Mouse (Mus musculus): ENCODE measurements around the gene Cdc14b. TPM values are rescaled to one million over a fixed set of nuclear protein-coding genes. Genes with fewer than 3 reads are reported as not detected.
A peak's percentile ranks its signal among the peaks of the same experiment; 100 is the strongest.

Cdc14b gene
- polyA plus RNA-seq, 1 experiment from 2014 or later: 11.8 TPM

DNA sequence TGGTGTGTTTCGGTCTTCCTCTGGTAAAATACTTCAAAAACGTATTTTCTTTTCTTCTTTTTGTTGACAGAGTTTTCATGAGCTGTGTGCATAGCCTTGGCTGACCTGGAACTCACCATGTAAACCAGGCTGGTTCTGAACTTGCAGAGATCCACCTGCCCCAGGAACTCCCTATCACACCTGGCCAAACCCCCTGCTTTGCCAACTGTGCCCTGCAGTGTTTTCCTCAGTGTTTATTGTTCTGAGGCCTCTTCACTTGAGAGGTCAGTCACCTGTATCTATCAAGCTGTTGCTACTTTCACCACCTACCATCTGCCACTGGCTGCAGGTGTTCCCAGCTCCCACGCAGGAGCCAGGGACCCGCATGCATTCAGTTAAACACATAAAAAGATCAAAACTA, 48.4 kb downstream of the Cdc14b start:
- no peak overlapping the region for H3K4me2 ChIP-seq (replicated peaks; ENCODE audit: low read depth)
- H3K36me3 ChIP-seq (ENCODE audit: control insufficient read depth, insufficient read depth, low read length): no peaks in the 10 kb centered on the region
- no peak overlapping the region for H3K4me3 ChIP-seq (ENCODE audit: low read depth, low read length)
- H3K27me3 ChIP-seq (ENCODE audit: control insufficient read depth, insufficient read depth, low read length): no peaks in the 10 kb centered on the region
- WGBS: 72% methylated on average over 4 of the region's 4 CpGs
- DNase-seq (ENCODE audit: low spot score) (no peak), ATAC-seq (ENCODE audit: low FRiP score, low TSS enrichment) (no peak)
- no peak overlapping the region for H3K9ac ChIP-seq (ENCODE audit: low read length)
- H3K4me1 ChIP-seq (replicated peaks; ENCODE audit: control insufficient read depth, insufficient read depth): no peaks in the 10 kb centered on the region
- no peaks in the 10 kb centered on the region for H3K9me3 ChIP-seq (ENCODE audit: control insufficient read depth, low read length)
- H3K27ac ChIP-seq (replicated peaks): no peak overlapping the region
- TF ChIP-seq CTCF (IDR thresholded peaks at IDR 0.05; ENCODE audit: low read depth) (no peak), EP300 (optimal IDR thresholded peaks at IDR 0.05) (no peak)

DNA sequence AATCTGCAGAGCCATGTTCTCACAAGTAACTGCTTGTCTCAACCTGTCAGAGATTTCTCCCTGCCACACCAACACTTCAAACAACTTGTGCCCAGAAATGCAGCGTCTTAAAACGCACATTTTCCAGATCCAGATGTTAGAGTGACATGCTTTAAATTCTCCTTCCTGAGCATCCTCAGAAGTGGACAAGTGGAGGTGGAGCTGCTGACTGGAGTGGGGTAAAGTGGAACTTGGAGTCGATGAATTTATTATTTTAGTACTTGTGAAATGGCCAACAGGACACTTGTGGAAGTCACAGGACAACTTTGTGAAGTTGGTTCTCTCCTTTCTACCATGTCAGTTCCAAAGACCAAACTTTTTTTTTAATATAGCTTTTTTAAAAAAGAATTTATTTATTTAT, 49.4 kb downstream of the Cdc14b start:
- Histone ChIP-seq H3K9me3 (ENCODE audit: control insufficient read depth, low read length) (no peaks in the 10 kb centered on the region), H3K36me3 (ENCODE audit: control insufficient read depth, insufficient read depth, low read length) (no peaks in the 10 kb centered on the region), H3K27me3 (ENCODE audit: control insufficient read depth, insufficient read depth, low read length) (no peaks in the 10 kb centered on the region), H3K9ac (ENCODE audit: low read length) (no peak overlapping the region), H3K4me2 (replicated peaks; ENCODE audit: low read depth) (no peak overlapping the region), H3K4me1 (replicated peaks; ENCODE audit: control insufficient read depth, insufficient read depth) (no peaks in the 10 kb centered on the region), H3K4me3 (ENCODE audit: low read depth, low read length) (no peak overlapping the region), H3K27ac (replicated peaks) (no peak overlapping the region)
- DNase-seq (ENCODE audit: low spot score) (no peak), ATAC-seq (ENCODE audit: low FRiP score, low TSS enrichment) (no peak)
- 70% methylated on average over 3 of the region's 3 CpGs for WGBS
- TF ChIP-seq CTCF (IDR thresholded peaks at IDR 0.05; ENCODE audit: low read depth) (no peak), EP300 (optimal IDR thresholded peaks at IDR 0.05) (no peak)

DNA sequence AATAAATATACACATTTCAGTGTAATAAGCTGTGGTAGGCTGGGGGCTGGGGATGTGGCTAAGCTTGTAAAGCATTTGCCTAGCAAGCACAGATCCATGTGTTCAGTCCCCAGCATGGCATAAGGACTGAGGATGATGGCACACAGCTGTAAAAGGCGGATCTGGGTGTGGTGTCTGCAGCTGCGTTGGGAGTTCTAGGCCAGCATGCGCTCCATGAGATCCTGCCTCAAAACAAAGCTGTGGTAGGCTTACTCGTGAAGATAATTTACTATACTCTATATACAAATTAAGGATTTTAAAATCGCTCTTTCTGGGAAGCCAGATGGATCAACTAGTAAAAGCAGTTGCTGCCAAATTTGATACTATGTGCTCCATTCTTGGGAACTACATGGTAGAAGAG, 60.2 kb downstream of the Cdc14b start:
- no peak overlapping the region for H3K4me2 ChIP-seq (replicated peaks; ENCODE audit: low read depth)
- H3K4me3 ChIP-seq (ENCODE audit: low read depth, low read length): no peak overlapping the region
- no peaks in the 10 kb centered on the region for H3K9me3 ChIP-seq (ENCODE audit: control insufficient read depth, low read length)
- no peak overlapping the region for H3K27ac ChIP-seq (replicated peaks)
- H3K27me3 ChIP-seq (ENCODE audit: control insufficient read depth, insufficient read depth, low read length): no peaks in the 10 kb centered on the region
- no peaks in the 10 kb centered on the region for H3K36me3 ChIP-seq (ENCODE audit: control insufficient read depth, insufficient read depth, low read length)
- no peak overlapping the region for H3K9ac ChIP-seq (ENCODE audit: low read length)
- H3K4me1 ChIP-seq (replicated peaks; ENCODE audit: control insufficient read depth, insufficient read depth): no peaks in the 10 kb centered on the region
- ATAC-seq (ENCODE audit: low FRiP score, low TSS enrichment) (no peak), DNase-seq (ENCODE audit: low spot score) (no peak)
- TF ChIP-seq EP300 (optimal IDR thresholded peaks at IDR 0.05): no peak
- WGBS: 81% methylated on average over 5 of the region's 5 CpGs

DNA sequence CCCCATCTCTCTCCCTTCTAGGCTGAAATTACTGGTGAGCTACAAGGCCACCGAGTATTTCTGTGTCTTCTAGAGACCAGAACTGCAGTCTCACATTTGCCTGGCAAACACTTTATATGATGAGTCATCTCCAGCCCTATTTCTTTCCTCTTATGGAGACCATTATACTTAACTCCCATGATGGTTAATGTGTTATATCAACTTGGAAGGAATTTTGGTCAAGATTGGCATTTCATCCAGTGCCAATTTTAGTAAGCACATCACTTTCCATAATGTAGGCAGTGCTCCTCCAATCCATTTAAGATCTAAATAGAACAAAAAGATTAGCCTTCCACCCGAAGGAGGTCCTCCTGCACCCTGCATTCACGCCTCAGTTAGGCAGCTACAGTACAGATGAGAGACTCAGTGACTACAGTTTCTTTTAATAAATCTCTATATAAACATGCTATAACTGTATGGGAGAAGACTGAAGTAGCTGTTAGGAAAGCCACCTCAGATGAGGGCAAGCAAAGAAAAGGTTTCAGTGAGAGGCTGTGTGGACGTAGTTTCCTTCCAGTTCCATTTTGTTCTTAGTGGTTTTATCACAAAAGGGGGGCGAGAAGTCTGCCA, 63.0 kb downstream of the Cdc14b start:
- no peak overlapping the region for H3K4me3 ChIP-seq (ENCODE audit: low read depth, low read length)
- no peaks in the 10 kb centered on the region for H3K4me1 ChIP-seq (replicated peaks; ENCODE audit: control insufficient read depth, insufficient read depth)
- H3K27me3 ChIP-seq (ENCODE audit: control insufficient read depth, insufficient read depth, low read length): no peaks in the 10 kb centered on the region
- ATAC-seq (ENCODE audit: low FRiP score, low TSS enrichment): no peak
- WGBS: 72% methylated on average over 5 of the region's 5 CpGs
- H3K9ac ChIP-seq (ENCODE audit: low read length): no peak overlapping the region
- no peak overlapping the region for H3K27ac ChIP-seq (replicated peaks)
- H3K36me3 ChIP-seq (ENCODE audit: control insufficient read depth, insufficient read depth, low read length): no peaks in the 10 kb centered on the region
- no peak for TF ChIP-seq EP300 (optimal IDR thresholded peaks at IDR 0.05)
- no peak for TF ChIP-seq CTCF (IDR thresholded peaks at IDR 0.05; ENCODE audit: low read depth)
- H3K4me2 ChIP-seq (replicated peaks; ENCODE audit: low read depth): no peak overlapping the region
- no peaks in the 10 kb centered on the region for H3K9me3 ChIP-seq (ENCODE audit: control insufficient read depth, low read length)
- DNase-seq (ENCODE audit: low spot score): no peak

DNA sequence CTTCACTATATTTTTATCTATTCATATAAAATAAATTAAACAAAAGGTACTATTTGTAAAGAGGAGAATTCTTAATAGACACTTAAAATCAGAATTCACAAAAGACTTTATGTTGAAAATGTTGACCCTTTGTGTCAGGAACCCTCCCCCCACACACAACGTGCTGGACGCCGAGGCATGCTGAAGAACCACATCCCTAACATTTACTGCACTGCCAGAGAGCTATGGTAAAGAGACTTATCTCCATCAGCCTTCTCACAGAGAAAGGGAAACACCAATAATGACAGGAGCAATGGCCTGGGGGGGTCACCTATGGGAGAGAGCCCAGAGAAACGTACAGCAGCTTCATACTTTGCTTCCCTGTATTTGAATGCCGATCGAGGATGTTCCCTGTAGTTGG, 66.9 kb downstream of the Cdc14b start:
- Histone ChIP-seq H3K36me3 (ENCODE audit: control insufficient read depth, insufficient read depth, low read length) (no peaks in the 10 kb centered on the region; the same call in 1 of the 2 replicates), H3K27ac (replicated peaks) (no peak overlapping the region), H3K4me3 (ENCODE audit: low read depth, low read length) (no peak overlapping the region), H3K4me2 (replicated peaks; ENCODE audit: low read depth) (no peak overlapping the region), H3K27me3 (ENCODE audit: control insufficient read depth, insufficient read depth, low read length) (no peaks in the 10 kb centered on the region), H3K9me3 (ENCODE audit: control insufficient read depth, low read length) (no peaks in the 10 kb centered on the region), H3K9ac (ENCODE audit: low read length) (no peak overlapping the region), H3K4me1 (replicated peaks; ENCODE audit: control insufficient read depth, insufficient read depth) (no peaks in the 10 kb centered on the region)
- no peak for DNase-seq (ENCODE audit: low spot score)
- no peak for ATAC-seq (ENCODE audit: low FRiP score, low TSS enrichment)
- no peak for TF ChIP-seq CTCF (IDR thresholded peaks at IDR 0.05; ENCODE audit: low read depth)
- no peak for TF ChIP-seq EP300 (optimal IDR thresholded peaks at IDR 0.05)
- 89% methylated on average over 6 of the region's 6 CpGs for WGBS

DNA sequence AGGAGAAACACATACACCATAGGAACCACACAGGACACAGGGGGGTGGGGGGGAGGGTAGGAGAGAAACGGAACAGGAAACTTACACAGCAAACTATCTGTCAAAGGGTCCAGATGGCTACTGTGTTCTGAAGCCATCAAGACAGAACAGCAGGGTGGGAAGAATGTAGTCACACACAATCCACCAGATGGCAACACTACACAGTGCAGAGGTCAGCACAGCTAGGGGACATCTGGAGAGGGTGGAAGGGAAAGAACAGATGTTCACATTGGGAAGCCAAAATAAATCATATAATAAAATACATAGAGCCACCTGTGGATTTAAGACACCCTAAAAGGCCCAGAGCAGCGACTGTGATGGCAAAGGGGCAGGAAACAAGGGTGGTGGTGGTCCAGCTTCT, 69.9 kb downstream of the Cdc14b start:
- Histone ChIP-seq H3K27me3 (ENCODE audit: control insufficient read depth, insufficient read depth, low read length) (no peaks in the 10 kb centered on the region), H3K27ac (replicated peaks) (no peak overlapping the region), H3K4me1 (replicated peaks; ENCODE audit: control insufficient read depth, insufficient read depth) (no peaks in the 10 kb centered on the region), H3K4me3 (ENCODE audit: low read depth, low read length) (no peak overlapping the region), H3K4me2 (replicated peaks; ENCODE audit: low read depth) (no peak overlapping the region), H3K36me3 (ENCODE audit: control insufficient read depth, insufficient read depth, low read length) (peaks cover 4% of the 10 kb centered on the region; the same call in 1 of the 2 replicates), H3K9me3 (ENCODE audit: control insufficient read depth, low read length) (no peaks in the 10 kb centered on the region), H3K9ac (ENCODE audit: low read length) (no peak overlapping the region)
- peak; percentile 56 for TF ChIP-seq CTCF (IDR thresholded peaks at IDR 0.05; ENCODE audit: low read depth)
- no peak for TF ChIP-seq EP300 (optimal IDR thresholded peaks at IDR 0.05)
- 36% methylated on average over 2 of the region's 2 CpGs for WGBS
- no peak for ATAC-seq (ENCODE audit: low FRiP score, low TSS enrichment)
- DNase-seq (ENCODE audit: low spot score): no peak
